Mouse (Mus musculus) right cerebral cortex, postnatal 25 days (tissue): ENCODE data around the gene Sla2.
"Not testable (repeated sequence)": the region's sequence is repeated elsewhere in the genome, so short reads cannot be mapped to it uniquely, and the experiment has no call there.

Source experiments
- DNase-seq: peaks from one replicate; pipeline ENCODE4 v3.0.0; 2022

Sla2 gene

GRCm38 (mm10) chr2:156834336-156834735 is 52.7 kb downstream of the Sla2 start:
- no peak for DNase-seq

GRCm38 (mm10) chr2:156825128-156825527 is 61.9 kb downstream of the Sla2 start:
- DNase-seq = not testable (repeated sequence)
